Mouse (Mus musculus) right cerebral cortex, postnatal 25 days (tissue): Measurements from ENCODE around the gene Tmprss11a.

Source experiments
- DNase-seq: peaks from one replicate; pipeline ENCODE4 v3.0.0; 2022

Gene Tmprss11a

GRCm38 (mm10) chr5:86468890-86469289 is at the start of gene Tmprss11a:
Gene Tmprss11a, minus strand, starts transcription at chr5:86468990.
- no peak for DNase-seq

GRCm38 (mm10) chr5:86518500-86518899 is 49.7 kb upstream of the Tmprss11a start, which contains the start of gene Tmprss11g:
Gene Tmprss11g, minus strand, starts transcription at chr5:86518600.
- DNase-seq, result no peak

- DNase-seq, result no peak
These were observed 42.7 kb upstream of the Tmprss11a start for GRCm38 (mm10) chr5:86511538-86511937.

GRCm38 (mm10) chr5:86493453-86493852 is 24.7 kb upstream of the Tmprss11a start:
- no peak for DNase-seq

GRCm38 (mm10) chr5:86482562-86482961 is 13.8 kb upstream of the Tmprss11a start:
- no peak for DNase-seq

GRCm38 (mm10) chr5:86482031-86482430 is 13.2 kb upstream of the Tmprss11a start:
- no peak for DNase-seq

- DNase-seq, result no peak
These were observed 5.1 kb upstream of the Tmprss11a start for GRCm38 (mm10) chr5:86473859-86474258.

- no peak for DNase-seq
These were observed 29.5 kb downstream of the Tmprss11a start for GRCm38 (mm10) chr5:86439306-86439705.

- DNase-seq, result no peak
These were observed 30.2 kb downstream of the Tmprss11a start for GRCm38 (mm10) chr5:86438548-86438947.

GRCm38 (mm10) chr5:86432697-86433096 is 36.1 kb downstream of the Tmprss11a start:
- DNase-seq, result no peak

- no peak for DNase-seq
These were observed 37.7 kb downstream of the Tmprss11a start for GRCm38 (mm10) chr5:86431096-86431495.

- DNase-seq, result no peak
These were observed 47.3 kb downstream of the Tmprss11a start for GRCm38 (mm10) chr5:86421323-86422028.

GRCm38 (mm10) chr5:86419494-86419893 is 49.3 kb downstream of the Tmprss11a start:
- DNase-seq, result no peak

GRCm38 (mm10) chr5:86414280-86414679 is 54.5 kb downstream of the Tmprss11a start:
- no peak for DNase-seq

- no peak for DNase-seq
These were observed 58.0 kb downstream of the Tmprss11a start for GRCm38 (mm10) chr5:86410815-86411214.

- no peak for DNase-seq
These were observed 60.8 kb downstream of the Tmprss11a start for GRCm38 (mm10) chr5:86407941-86408340.

- no peak for DNase-seq
These were observed 61.6 kb downstream of the Tmprss11a start for GRCm38 (mm10) chr5:86407191-86407590.

GRCm38 (mm10) chr5:86373320-86373719 is 95.5 kb downstream of the Tmprss11a start, which contains the start of gene Tmprss11d:
Gene Tmprss11d, minus strand, starts transcription at chr5:86373420.
- DNase-seq, result no peak
